Mouse (Mus musculus): ENCODE results near the gene Ush1c. TPM values are rescaled to one million over a fixed set of nuclear protein-coding genes. Genes with fewer than 3 reads are reported as not detected.

Ush1c gene
- polyA plus RNA-seq, 1 experiment from 2014 or later: 0.11 TPM

DNA sequence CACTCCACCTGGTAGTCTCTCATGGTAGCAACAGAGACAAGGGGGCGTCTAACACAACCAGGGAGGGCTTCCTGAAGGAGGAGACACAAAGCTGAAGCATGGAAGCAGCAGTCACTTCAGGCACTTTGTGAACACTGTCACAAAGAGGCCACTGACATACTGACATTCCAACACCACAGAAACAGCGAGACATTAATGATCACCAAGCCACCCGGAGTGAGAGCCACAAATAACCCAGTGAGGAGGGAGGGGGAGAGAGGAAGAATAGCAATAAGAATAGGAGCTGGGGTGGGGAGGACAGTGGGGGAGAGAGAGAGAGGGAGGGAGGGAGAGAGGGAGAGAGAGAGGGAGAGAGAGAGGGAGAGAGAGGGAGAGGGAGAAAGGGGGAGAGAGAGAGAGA, 76.7 kb downstream of the Ush1c start:
- Histone ChIP-seq H3K27ac (no peak overlapping the region), H3K4me2 (no peak overlapping the region), H3K9ac (no peak overlapping the region), H3K36me3 (no peaks in the 10 kb centered on the region), H3K4me1 (no peaks in the 10 kb centered on the region), H3K4me3 (no peak overlapping the region), H3K27me3 (replicated peaks) (no peaks in the 10 kb centered on the region), H3K9me3 (replicated peaks) (no peaks in the 10 kb centered on the region)
- ATAC-seq: no peak
- WGBS (ENCODE audit: insufficient replicate concordance): 53% methylated on average over 3 of the region's 3 CpGs

- Histone ChIP-seq H3K36me3 (no peaks in the 10 kb centered on the region), H3K4me3 (no peak overlapping the region), H3K4me2 (no peak overlapping the region), H3K9ac (no peak overlapping the region), H3K27ac (no peak overlapping the region), H3K27me3 (replicated peaks) (no peaks in the 10 kb centered on the region), H3K4me1 (no peaks in the 10 kb centered on the region), H3K9me3 (replicated peaks) (no peaks in the 10 kb centered on the region)
- 54% methylated on average over 7 of the region's 7 CpGs for WGBS (ENCODE audit: insufficient replicate concordance)
- ATAC-seq: no peak
Measured at GRCm38 (mm10) chr7:46157746-46158145, 80.6 kb downstream of the Ush1c start.

DNA sequence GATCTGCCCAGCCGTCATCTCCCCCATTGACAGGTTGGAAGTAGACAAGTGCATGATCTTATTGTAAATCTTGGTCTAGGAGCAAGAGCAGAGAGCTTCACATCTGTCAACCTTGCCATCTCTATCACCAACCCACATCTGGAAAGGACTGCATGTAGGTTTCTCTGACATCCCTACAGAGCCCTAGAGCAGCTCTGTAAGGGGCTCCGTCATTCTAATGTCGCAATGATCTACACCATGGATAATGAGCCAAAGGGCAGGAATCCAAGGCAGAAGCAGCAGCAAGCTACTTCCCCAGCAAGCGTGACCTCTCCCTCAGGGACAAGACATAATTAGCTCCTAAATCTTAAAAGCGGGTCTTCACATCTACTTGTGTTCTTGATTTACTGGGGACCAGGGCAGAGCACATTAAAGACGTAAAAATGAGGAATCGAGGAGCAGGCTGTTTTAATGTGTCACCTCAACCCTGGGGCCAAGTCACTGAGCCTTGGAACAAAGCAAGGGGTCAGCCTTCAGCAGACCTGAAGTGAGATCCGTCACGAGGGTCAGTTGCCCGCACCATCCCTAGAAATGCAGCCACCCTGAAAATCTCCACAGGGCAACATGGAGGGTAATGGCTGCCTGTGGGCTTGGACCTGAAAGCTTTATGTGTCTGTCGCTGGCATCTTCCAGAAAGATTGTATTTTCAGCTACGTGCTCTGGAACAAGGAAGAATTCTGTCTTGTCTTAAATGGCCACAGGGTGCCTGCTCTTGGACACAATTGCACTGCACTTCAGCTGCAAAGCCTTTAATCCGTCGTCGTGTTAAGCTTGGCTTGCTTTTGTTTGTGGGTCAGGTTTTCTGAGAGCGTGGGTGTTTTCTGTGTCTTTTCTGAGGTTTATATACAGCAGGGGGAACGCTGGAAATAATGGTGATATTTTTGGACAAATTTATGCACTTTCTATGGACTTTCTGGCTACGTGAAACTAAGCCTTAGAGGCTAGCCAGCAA, 83.5 kb downstream of the Ush1c start:
- Histone ChIP-seq H3K9ac (no peak overlapping the region), H3K4me2 (no peak overlapping the region), H3K9me3 (replicated peaks) (no peaks in the 10 kb centered on the region), H3K4me1 (no peaks in the 10 kb centered on the region), H3K27ac (no peak overlapping the region), H3K36me3 (no peaks in the 10 kb centered on the region), H3K27me3 (replicated peaks) (no peaks in the 10 kb centered on the region), H3K4me3 (no peak overlapping the region)
- ATAC-seq: no peak
- WGBS (ENCODE audit: insufficient replicate concordance): 64% methylated on average over 18 of the region's 18 CpGs

GRCm38 (mm10) chr7:46152819-46153351, 85.4 kb downstream of the Ush1c start:
- no peak for ATAC-seq
- Histone ChIP-seq H3K36me3 (no peaks in the 10 kb centered on the region), H3K9ac (no peak overlapping the region), H3K4me3 (no peak overlapping the region), H3K4me2 (no peak overlapping the region), H3K27ac (no peak overlapping the region), H3K27me3 (replicated peaks) (no peaks in the 10 kb centered on the region), H3K4me1 (no peaks in the 10 kb centered on the region), H3K9me3 (replicated peaks) (no peaks in the 10 kb centered on the region)
- 58% methylated on average over 9 of the region's 9 CpGs for WGBS (ENCODE audit: insufficient replicate concordance)

GRCm38 (mm10) chr7:46147417-46147816, 90.9 kb downstream of the Ush1c start:
- no peak for ATAC-seq
- Histone ChIP-seq H3K36me3 (no peaks in the 10 kb centered on the region), H3K9me3 (replicated peaks) (no peaks in the 10 kb centered on the region), H3K9ac (no peak overlapping the region), H3K27me3 (replicated peaks) (no peaks in the 10 kb centered on the region), H3K27ac (no peak overlapping the region), H3K4me3 (no peak overlapping the region), H3K4me2 (no peak overlapping the region), H3K4me1 (no peaks in the 10 kb centered on the region)
- 47% methylated on average over 7 of the region's 7 CpGs for WGBS (ENCODE audit: insufficient replicate concordance)

DNA sequence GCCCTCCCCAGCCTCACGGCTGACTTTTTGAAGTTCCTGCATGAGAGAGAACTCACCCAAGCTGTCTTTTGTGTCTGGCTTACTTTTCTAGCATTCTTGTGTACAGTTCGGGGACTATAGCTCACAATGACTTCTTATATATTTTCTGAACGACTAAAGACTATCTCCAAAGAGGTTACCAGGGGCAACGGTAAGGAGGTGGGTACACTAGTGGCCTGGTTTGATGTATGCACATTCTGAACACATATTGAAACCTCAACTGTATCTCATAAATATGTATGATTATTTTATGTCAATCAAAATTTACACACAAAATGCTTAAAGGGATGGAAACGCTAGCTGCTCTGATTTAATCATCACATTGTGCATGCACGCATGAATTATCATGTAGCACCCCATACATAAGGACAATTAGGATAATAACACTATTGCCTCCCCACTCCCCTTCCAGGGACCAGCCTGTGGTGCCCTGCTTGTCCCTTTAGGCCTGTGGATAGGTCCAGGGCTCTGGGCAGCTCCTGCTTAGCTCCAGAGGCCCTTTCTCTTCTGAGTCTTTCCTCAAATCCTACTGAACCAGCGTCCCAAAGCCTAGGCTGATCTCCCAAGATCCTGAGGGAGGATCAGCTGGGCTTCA, 91.5 kb downstream of the Ush1c start:
- no peak for ATAC-seq
- no peaks in the 10 kb centered on the region for H3K27me3 ChIP-seq (replicated peaks)
- no peaks in the 10 kb centered on the region for H3K9me3 ChIP-seq (replicated peaks)
- no peaks in the 10 kb centered on the region for H3K36me3 ChIP-seq
- no peak overlapping the region for H3K4me3 ChIP-seq
- H3K4me2 ChIP-seq: no peak overlapping the region
- no peak overlapping the region for H3K9ac ChIP-seq
- H3K27ac ChIP-seq: no peak overlapping the region
- 72% methylated on average over 7 of the region's 7 CpGs for WGBS (ENCODE audit: insufficient replicate concordance)
- no peaks in the 10 kb centered on the region for H3K4me1 ChIP-seq

Other genes starting within 250 kb of the Ush1c start
- gene Abcc6, start 208.2 kb downstream of the Ush1c start, polyA plus RNA-seq (2016; fragmentation: Nextera tagmentation; extraction: Ambion mirVana): 4.9 and 5.3 TPM in 2 replicates
- gene Nomo1, start 204.8 kb downstream of the Ush1c start, polyA plus RNA-seq (2016; fragmentation: Nextera tagmentation; extraction: Ambion mirVana): 48.0 and 52.5 TPM in 2 replicates
- not detected in 2 replicates for gene Kcnj11, start 137.7 kb downstream of the Ush1c start, polyA plus RNA-seq (2016; fragmentation: Nextera tagmentation; extraction: Ambion mirVana)
- gene Abcc8, start 58.5 kb downstream of the Ush1c start, polyA plus RNA-seq (2016; fragmentation: Nextera tagmentation; extraction: Ambion mirVana): 0.20 and 0.33 TPM in 2 replicates
- not detected in 2 replicates for gene Otog, start 2.5 kb upstream of the Ush1c start, polyA plus RNA-seq (2016; fragmentation: Nextera tagmentation; extraction: Ambion mirVana)
- gene Myod1, start 138.0 kb upstream of the Ush1c start, polyA plus RNA-seq (2016; fragmentation: Nextera tagmentation; extraction: Ambion mirVana): 0.36 and 1.4 TPM in 2 replicates
- gene Kcnc1, start 158.0 kb upstream of the Ush1c start, polyA plus RNA-seq (2016; fragmentation: Nextera tagmentation; extraction: Ambion mirVana): 0.10 and 0.17 TPM in 2 replicates

Data from liver, embryonic 12.5 days (tissue).